Mouse (Mus musculus) forebrain, embryonic 11.5 days (tissue): ENCODE data around the gene Tmem135. TPM values are rescaled to one million over a fixed set of nuclear protein-coding genes. Genes with fewer than 3 reads are reported as not detected.

Source experiments
- ATAC-seq: fragments of 200-750 bp; cut with Nextera tagmentation; replicated peaks from 2 replicates; pipeline ENCODE4 v1.8.0; 2017; ENCODE audit warnings: moderate TSS enrichment; ENCODE audit not compliant: low FRiP score
- DNase-seq: peaks from one replicate; pipeline ENCODE4 v3.0.0-alpha.2; 2017; ENCODE audit warnings: low spot score
- H3K27ac ChIP-seq: fragments of 300-500 bp; sonication (generic); 2 replicates; pipeline ENCODE4 v1.5.1; 2014; ENCODE audit warnings: low read depth, low read length
- H3K27me3 ChIP-seq: fragments of 300-500 bp; sonication (generic); 2 replicates; pipeline ENCODE4 v1.6.1; 2014; ENCODE audit warnings: mild to moderate bottlenecking, low read length, mixed read lengths; ENCODE audit not compliant: control insufficient read depth, insufficient read depth
- H3K36me3 ChIP-seq: fragments of 300-500 bp; sonication (generic); 2 replicates; pipeline ENCODE4 v1.6.1; 2014; ENCODE audit warnings: mild to moderate bottlenecking, low read length, moderate library complexity, mixed read lengths; ENCODE audit not compliant: control insufficient read depth, insufficient read depth
- H3K4me1 ChIP-seq: fragments of 300-500 bp; sonication (generic); replicated peaks from 2 replicates; pipeline ENCODE4 v1.6.1; 2014; ENCODE audit warnings: low read length, mixed read lengths; ENCODE audit not compliant: control insufficient read depth, insufficient read depth
- H3K4me2 ChIP-seq: fragments of 300-500 bp; sonication (generic); 2 replicates; pipeline ENCODE4 v1.6.1; 2014; ENCODE audit warnings: low read depth, mild to moderate bottlenecking, low read length, moderate library complexity, mixed read lengths; ENCODE audit not compliant: severe bottlenecking
- H3K4me3 ChIP-seq: fragments of 300-500 bp; sonication (generic); 2 replicates; pipeline ENCODE4 v1.5.1; 2014; ENCODE audit warnings: low read depth, low read length
- H3K9ac ChIP-seq: fragments of 300-500 bp; sonication (generic); 2 replicates; pipeline ENCODE4 v1.6.1; 2014; ENCODE audit warnings: low read length
- H3K9me3 ChIP-seq: fragments of 300-500 bp; sonication (generic); 2 replicates; pipeline ENCODE4 v1.6.1; 2016; ENCODE audit warnings: low read length, mixed read lengths; ENCODE audit not compliant: control insufficient read depth
- WGBS: fragments of 180-500 bp; shearing (Covaris S2); extraction: QIAGEN DNeasy Blood & Tissue Kit; methylation state at CpG from one replicate; pipeline ENCODE4 v1.1.7; 2014; 5-methylcytosine and 5-hydroxymethylcytosine counted together
- polyA plus RNA-seq: library from polyadenylated mRNA; unstranded; fragments of >200 nt; fragmentation: Nextera tagmentation; extraction: Ambion mirVana; gene quantifications from 2 replicates; pipeline ENCODE4 v1.2.1, GENCODE M21; 2014

Tmem135 gene
- polyA plus RNA-seq, 1 experiment from 2014 or later: 16.2 TPM

DNA sequence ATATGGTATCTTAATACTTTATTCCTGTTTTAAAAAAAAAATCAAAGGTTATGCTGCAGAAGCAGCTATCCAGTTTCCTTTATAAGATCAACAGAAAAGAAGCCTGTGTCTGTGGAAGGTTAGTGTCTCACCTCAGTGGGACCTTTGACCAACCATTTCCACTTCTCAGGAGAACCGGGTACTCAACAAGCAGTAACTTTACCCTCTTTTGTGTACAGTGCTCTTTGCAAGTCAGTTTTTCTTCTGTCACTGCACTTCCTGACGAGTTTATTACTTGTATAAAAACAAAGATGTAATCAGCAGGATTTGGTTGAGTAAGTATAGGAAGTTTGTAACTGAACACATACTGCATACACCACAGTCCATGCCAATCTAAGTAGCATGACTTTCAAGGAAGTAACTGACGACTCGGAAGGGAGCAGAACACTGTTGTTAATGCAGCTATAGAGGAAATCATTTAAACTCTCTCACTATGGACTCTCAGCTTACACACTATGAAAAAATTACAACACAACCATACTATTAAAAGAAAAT lies 168.0 kb downstream of the Tmem135 start:
- Histone ChIP-seq H3K4me1 (no peaks in the 10 kb centered on the region), H3K4me3 (no peak overlapping the region), H3K9ac (no peak overlapping the region), H3K27me3 (no peaks in the 10 kb centered on the region), H3K27ac (no peak overlapping the region), H3K9me3 (no peaks in the 10 kb centered on the region), H3K4me2 (no peak overlapping the region), H3K36me3 (no peaks in the 10 kb centered on the region)
- 78% methylated on average over 4 of the region's 4 CpGs for WGBS
- DNase-seq (no peak), ATAC-seq (no peak)

- H3K4me1 ChIP-seq: no peaks in the 10 kb centered on the region
- ATAC-seq (no peak), DNase-seq (no peak)
- WGBS: 95% methylated on average over 3 of the region's 3 CpGs
- H3K9me3 ChIP-seq: no peaks in the 10 kb centered on the region
- no peak overlapping the region for H3K4me3 ChIP-seq
- no peak overlapping the region for H3K4me2 ChIP-seq
- H3K27ac ChIP-seq: no peak overlapping the region
- no peak overlapping the region for H3K9ac ChIP-seq
- H3K27me3 ChIP-seq: no peaks in the 10 kb centered on the region
- H3K36me3 ChIP-seq: no peaks in the 10 kb centered on the region
Observed at GRCm38 (mm10) chr7:89232499-89233145, 171.4 kb downstream of the Tmem135 start.

DNA sequence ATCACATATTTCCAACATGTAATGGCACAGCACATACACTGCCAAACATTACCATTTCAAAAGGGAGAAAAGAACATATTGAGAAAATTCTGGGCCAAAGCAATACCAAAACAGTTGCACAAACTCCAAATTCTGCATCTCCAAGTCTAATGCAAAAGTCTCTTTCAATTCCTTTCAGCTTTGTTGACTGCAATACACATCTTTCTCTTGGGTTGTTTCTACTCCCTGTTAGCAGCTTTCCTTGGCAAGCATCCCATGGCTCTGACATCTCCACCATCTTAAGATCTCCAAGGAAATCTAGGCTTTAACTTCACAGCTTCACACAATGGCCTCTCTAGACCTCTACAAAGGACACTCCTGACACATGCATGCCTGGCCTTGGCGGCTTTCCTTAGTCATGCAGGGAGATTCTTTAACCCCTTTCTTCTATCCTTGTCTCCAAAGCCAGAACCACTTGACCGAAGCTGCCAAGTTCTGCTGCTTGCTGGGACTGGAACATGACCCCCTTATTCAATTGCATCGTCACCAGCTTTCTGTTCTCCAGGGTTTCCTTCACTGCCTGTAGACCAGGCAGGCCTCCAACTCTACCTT lies 172.7 kb downstream of the Tmem135 start:
- no peak overlapping the region for H3K4me2 ChIP-seq
- no peaks in the 10 kb centered on the region for H3K9me3 ChIP-seq
- no peaks in the 10 kb centered on the region for H3K27me3 ChIP-seq
- no peak overlapping the region for H3K9ac ChIP-seq
- no peaks in the 10 kb centered on the region for H3K36me3 ChIP-seq
- WGBS: 91% methylated on average over 3 of the region's 3 CpGs
- no peaks in the 10 kb centered on the region for H3K4me1 ChIP-seq
- DNase-seq: no peak
- no peak overlapping the region for H3K4me3 ChIP-seq
- ATAC-seq: no peak
- H3K27ac ChIP-seq: no peak overlapping the region

- H3K9me3 ChIP-seq: no peaks in the 10 kb centered on the region
- no peak overlapping the region for H3K4me3 ChIP-seq
- H3K36me3 ChIP-seq: no peaks in the 10 kb centered on the region
- ATAC-seq (no peak), DNase-seq (no peak)
- no peak overlapping the region for H3K27ac ChIP-seq
- H3K27me3 ChIP-seq: no peaks in the 10 kb centered on the region
- WGBS: 93% methylated on average over 1 of the region's 1 CpGs
- H3K4me1 ChIP-seq: no peaks in the 10 kb centered on the region
- H3K9ac ChIP-seq: no peak overlapping the region
- H3K4me2 ChIP-seq: no peak overlapping the region
Observed at GRCm38 (mm10) chr7:89222609-89223008, 181.4 kb downstream of the Tmem135 start.

GRCm38 (mm10) chr7:89216628-89217027 lies 187.4 kb downstream of the Tmem135 start:
- Histone ChIP-seq H3K9me3 (no peaks in the 10 kb centered on the region), H3K4me1 (no peaks in the 10 kb centered on the region), H3K4me2 (no peak overlapping the region), H3K27ac (no peak overlapping the region), H3K27me3 (no peaks in the 10 kb centered on the region), H3K36me3 (no peaks in the 10 kb centered on the region), H3K4me3 (no peak overlapping the region), H3K9ac (no peak overlapping the region)
- WGBS: 75% methylated on average over 1 of the region's 1 CpGs
- DNase-seq (no peak), ATAC-seq (no peak)

DNA sequence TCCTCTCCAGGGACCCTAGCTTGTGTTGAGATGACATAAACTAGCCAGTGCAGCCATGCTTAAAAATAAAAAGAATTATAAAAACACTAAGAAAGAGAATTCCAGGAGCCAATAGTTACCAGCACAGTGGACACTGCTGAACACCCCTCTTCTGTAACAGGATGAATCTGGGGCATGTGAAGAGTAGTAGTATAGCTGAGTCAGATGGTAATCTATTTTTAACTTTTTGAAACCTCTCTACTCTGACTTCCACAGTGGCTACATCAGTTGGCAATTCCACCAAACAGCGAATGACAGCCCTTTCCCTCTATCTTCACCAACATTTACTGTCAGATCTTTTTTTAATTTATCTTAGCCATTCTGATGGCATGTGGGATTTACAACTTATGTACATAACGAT lies 187.9 kb downstream of the Tmem135 start:
- ATAC-seq: no peak

GRCm38 (mm10) chr7:89215714-89216113 lies 188.3 kb downstream of the Tmem135 start:
- no peak for DNase-seq
- ATAC-seq: no peak
- Histone ChIP-seq H3K27me3 (no peaks in the 10 kb centered on the region), H3K4me1 (no peaks in the 10 kb centered on the region), H3K4me3 (no peak overlapping the region), H3K36me3 (no peaks in the 10 kb centered on the region), H3K27ac (no peak overlapping the region), H3K9me3 (no peaks in the 10 kb centered on the region), H3K9ac (no peak overlapping the region), H3K4me2 (no peak overlapping the region)
- WGBS: 47% methylated on average over 7 of the region's 7 CpGs

More for the DNA sequence above, 187.9 kb downstream of the Tmem135 start:
- Histone ChIP-seq H3K4me3 (no peak overlapping the region), H3K4me2 (no peak overlapping the region), H3K36me3 (no peaks in the 10 kb centered on the region), H3K4me1 (no peaks in the 10 kb centered on the region), H3K9me3 (no peaks in the 10 kb centered on the region), H3K27ac (no peak overlapping the region), H3K9ac (no peak overlapping the region), H3K27me3 (no peaks in the 10 kb centered on the region)
- WGBS: 92% methylated on average over 2 of the region's 2 CpGs
- no peak for DNase-seq

DNA sequence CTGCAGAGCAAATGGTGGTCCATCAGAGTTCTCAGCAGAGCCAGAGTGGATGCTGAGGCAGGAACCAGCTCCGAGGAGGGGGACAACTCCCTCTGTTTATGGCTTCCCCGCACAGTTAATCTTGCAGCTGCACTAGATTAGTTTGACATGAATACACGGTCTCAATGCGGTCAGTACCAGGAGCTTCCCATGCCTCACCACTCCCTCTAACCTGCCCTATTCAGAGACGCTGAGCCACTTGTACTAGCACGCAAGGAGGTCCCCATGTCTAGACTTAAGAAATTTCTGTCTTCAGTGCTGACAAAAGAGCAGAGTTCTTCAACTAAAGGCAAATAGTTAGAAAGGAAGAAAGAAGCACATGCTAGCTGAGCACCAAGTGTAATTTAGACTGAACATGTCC lies 193.5 kb downstream of the Tmem135 start:
- no peak for DNase-seq
- WGBS: 5% methylated on average over 6 of the region's 6 CpGs

GRCm38 (mm10) chr7:89206165-89206564 lies 197.9 kb downstream of the Tmem135 start:
- WGBS: 85% methylated on average over 3 of the region's 3 CpGs
- no peak for DNase-seq

More for the DNA sequence above, 193.5 kb downstream of the Tmem135 start:
- H3K4me2 ChIP-seq: no peak overlapping the region
- no peaks in the 10 kb centered on the region for H3K27me3 ChIP-seq
- H3K9me3 ChIP-seq: no peaks in the 10 kb centered on the region
- ATAC-seq: peak; percentile 64; the same call in 1 of the 2 replicates
- no peaks in the 10 kb centered on the region for H3K36me3 ChIP-seq
- peaks cover 2% of the 10 kb centered on the region; the same call in 1 of the 2 replicates for H3K4me1 ChIP-seq
- H3K9ac ChIP-seq: no peak overlapping the region
- H3K27ac ChIP-seq: no peak overlapping the region
- H3K4me3 ChIP-seq: no peak overlapping the region

More at GRCm38 (mm10) chr7:89206165-89206564, 197.9 kb downstream of the Tmem135 start:
- Histone ChIP-seq H3K36me3 (no peaks in the 10 kb centered on the region), H3K4me3 (no peak overlapping the region), H3K27ac (no peak overlapping the region), H3K9me3 (no peaks in the 10 kb centered on the region), H3K4me2 (no peak overlapping the region), H3K4me1 (peaks cover 2% of the 10 kb centered on the region; the same call in 1 of the 2 replicates), H3K9ac (no peak overlapping the region), H3K27me3 (no peaks in the 10 kb centered on the region)
- no peak for ATAC-seq
